Mouse (Mus musculus) heart, adult 8-10 months (tissue): ENCODE measurements around the gene Gak. TPM values are rescaled to one million over a fixed set of nuclear protein-coding genes. Genes with fewer than 3 reads are reported as not detected.
A peak's percentile ranks its signal among the peaks of the same experiment; 100 is the strongest.
"Not testable (repeated sequence)": the region's sequence is repeated elsewhere in the genome, so short reads cannot be mapped to it uniquely, and the experiment has no call there.

ENCODE experiments used
- DNase-seq: peaks from one replicate; pipeline ENCODE4 v3.0.0; 2022; ENCODE audit warnings: low spot score
- total RNA-seq, 4 experiments: library from RNA; stranded (reverse); gene quantifications; 2 replicates each; pipeline ENCODE4 v1.2.4; 2022

Gak gene
- total RNA-seq, 4 experiments from 2014 or later: 20.1 to 26.2 (median 21.0) TPM

GRCm38 (mm10) chr5:108655891-108656650 is 26.5 kb upstream of the Gak start:
- DNase-seq: no peak

GRCm38 (mm10) chr5:108655381-108655780 is 25.8 kb upstream of the Gak start:
- DNase-seq: no peak

GRCm38 (mm10) chr5:108654444-108654990 is 25.0 kb upstream of the Gak start:
- DNase-seq: no peak

- DNase-seq: no peak
These were observed 23.8 kb upstream of the Gak start for GRCm38 (mm10) chr5:108653341-108653740.

GRCm38 (mm10) chr5:108651823-108652222 is 22.3 kb upstream of the Gak start:
- peak; percentile 42 for DNase-seq

- DNase-seq: no peak
These were observed 21.7 kb upstream of the Gak start for GRCm38 (mm10) chr5:108651136-108651720.

GRCm38 (mm10) chr5:108650341-108650740 is 20.8 kb upstream of the Gak start:
- no peak for DNase-seq

GRCm38 (mm10) chr5:108648937-108649576 is 19.5 kb upstream of the Gak start:
- no peak for DNase-seq

GRCm38 (mm10) chr5:108647820-108648465 is 18.4 kb upstream of the Gak start:
- DNase-seq: no peak

GRCm38 (mm10) chr5:108647311-108647710 is 17.8 kb upstream of the Gak start:
- DNase-seq: no peak

GRCm38 (mm10) chr5:108646343-108646660 is 16.7 kb upstream of the Gak start:
- DNase-seq: no peak

GRCm38 (mm10) chr5:108645651-108646342 is 16.2 kb upstream of the Gak start:
- no peak for DNase-seq

- no peak for DNase-seq
These were observed 14.1 kb upstream of the Gak start for GRCm38 (mm10) chr5:108643674-108644073.

GRCm38 (mm10) chr5:108636172-108636571 is 6.6 kb upstream of the Gak start:
- DNase-seq: no peak

GRCm38 (mm10) chr5:108634088-108634487 is 4.5 kb upstream of the Gak start:
- DNase-seq: not testable (repeated sequence)

GRCm38 (mm10) chr5:108633676-108634075 is 4.1 kb upstream of the Gak start:
- DNase-seq: no peak

GRCm38 (mm10) chr5:108628891-108629633 is 493 bp downstream of the Gak start:
- DNase-seq: no peak

GRCm38 (mm10) chr5:108626050-108626660 is 3.4 kb downstream of the Gak start:
- no peak for DNase-seq

- DNase-seq: peak; percentile 35
These were observed 7.7 kb downstream of the Gak start for GRCm38 (mm10) chr5:108621870-108622269.

GRCm38 (mm10) chr5:108610426-108610825 is 19.1 kb downstream of the Gak start:
- no peak for DNase-seq
